Mouse (Mus musculus) frontal cortex, postnatal 25 days (tissue): Measurements from ENCODE around the gene Slc15a3.

Source experiments
- DNase-seq, 2 experiments: peaks; one replicate each; pipeline ENCODE4 v3.0.0; 2022; ENCODE audit warnings: low spot score in 2 of 2

The Slc15a3 gene

GRCm38 (mm10) chr19:10821319-10821718 is 18.2 kb upstream of the Slc15a3 start:
- no peak for DNase-seq

DNA sequence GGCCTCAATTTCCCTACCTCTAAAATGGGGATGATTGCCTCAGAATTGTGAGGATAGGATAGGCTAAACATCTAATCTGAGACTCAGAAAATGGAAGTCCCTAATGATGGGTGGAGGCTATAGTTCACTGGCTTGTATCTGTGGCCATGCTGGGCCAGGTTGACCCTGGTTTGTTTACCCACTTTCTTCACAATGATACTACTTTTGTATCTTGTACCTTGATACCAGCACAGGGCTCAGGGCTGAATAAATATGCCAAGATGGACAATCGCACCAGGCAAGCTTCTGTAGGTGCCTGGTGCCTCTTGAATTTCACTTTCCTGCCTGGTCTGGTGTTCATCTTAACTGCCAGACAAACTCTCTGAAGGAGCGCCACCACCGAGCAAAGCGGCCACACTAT is 17.0 kb upstream of the Slc15a3 start:
- DNase-seq, result no peak

DNA sequence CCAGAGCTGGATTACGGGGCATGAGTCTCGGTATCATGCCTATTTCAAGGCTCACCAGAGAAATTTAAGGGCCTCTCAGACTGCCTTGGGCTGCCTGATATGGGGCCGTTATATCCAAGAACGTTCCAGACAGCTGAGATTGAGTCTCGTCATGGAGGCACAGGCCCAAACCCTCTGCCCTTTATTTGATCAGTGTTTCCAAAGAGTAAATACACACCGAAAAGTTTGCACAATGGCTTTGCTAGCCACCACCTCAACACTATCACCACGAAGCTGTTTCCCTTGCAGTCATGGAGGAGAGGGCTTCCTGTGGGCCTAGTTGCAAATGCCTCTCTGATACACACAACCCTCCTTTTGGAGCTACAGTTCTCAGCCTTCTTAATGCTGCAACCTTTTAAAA is 15.5 kb upstream of the Slc15a3 start:
- DNase-seq, result no peak

DNA sequence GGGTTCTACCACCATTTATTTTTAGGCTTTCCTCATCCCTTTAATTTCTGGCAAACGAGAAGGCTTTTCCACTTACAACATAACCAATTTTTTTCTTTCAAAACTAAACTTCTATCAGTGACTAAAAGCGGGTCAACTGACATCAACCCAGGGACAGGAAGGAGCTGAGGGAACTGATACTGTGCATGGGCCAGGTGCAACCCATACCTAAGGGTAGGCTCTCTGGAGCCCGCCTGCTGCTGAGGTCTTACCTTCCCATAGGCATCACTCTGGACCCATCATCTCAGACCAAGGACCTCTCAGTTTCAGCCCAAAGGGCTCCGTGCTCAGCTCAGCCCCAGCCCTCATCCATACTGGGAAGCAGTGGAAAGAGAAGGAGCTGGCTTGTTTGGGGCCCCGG is 11.2 kb upstream of the Slc15a3 start:
- DNase-seq, result no peak

- DNase-seq, result no peak
These were observed 9.9 kb upstream of the Slc15a3 start, which contains the start of gene Cd6 for GRCm38 (mm10) chr19:10829436-10830175. Gene Cd6 (minus strand): TSS chr19:10830058.

- DNase-seq, result no peak
These were observed 8.1 kb upstream of the Slc15a3 start for GRCm38 (mm10) chr19:10831424-10831823.

GRCm38 (mm10) chr19:10832030-10832429 is 7.5 kb upstream of the Slc15a3 start:
- DNase-seq, result no peak

- no peak for DNase-seq
These were observed 5.9 kb upstream of the Slc15a3 start for GRCm38 (mm10) chr19:10833611-10834010.

DNA sequence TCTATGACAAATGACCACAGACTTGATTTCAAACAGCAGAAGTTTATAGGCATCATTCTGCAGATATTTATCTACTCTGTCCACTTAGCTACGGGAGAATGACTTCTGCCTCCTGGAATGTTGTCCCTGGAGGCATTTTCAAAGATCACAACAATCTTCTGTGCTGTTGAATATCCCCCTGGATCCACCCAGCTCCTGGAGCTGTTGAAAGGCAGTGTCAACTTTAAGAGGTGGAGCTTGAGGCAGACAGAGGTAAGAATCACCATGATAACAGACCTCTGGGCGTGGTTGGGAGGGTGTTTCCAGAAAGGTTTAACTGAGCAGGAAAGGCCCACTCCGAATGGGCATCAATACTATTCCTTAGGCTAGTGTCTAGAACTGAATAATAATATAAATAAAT is 3.9 kb upstream of the Slc15a3 start:
- no peak for DNase-seq

DNA sequence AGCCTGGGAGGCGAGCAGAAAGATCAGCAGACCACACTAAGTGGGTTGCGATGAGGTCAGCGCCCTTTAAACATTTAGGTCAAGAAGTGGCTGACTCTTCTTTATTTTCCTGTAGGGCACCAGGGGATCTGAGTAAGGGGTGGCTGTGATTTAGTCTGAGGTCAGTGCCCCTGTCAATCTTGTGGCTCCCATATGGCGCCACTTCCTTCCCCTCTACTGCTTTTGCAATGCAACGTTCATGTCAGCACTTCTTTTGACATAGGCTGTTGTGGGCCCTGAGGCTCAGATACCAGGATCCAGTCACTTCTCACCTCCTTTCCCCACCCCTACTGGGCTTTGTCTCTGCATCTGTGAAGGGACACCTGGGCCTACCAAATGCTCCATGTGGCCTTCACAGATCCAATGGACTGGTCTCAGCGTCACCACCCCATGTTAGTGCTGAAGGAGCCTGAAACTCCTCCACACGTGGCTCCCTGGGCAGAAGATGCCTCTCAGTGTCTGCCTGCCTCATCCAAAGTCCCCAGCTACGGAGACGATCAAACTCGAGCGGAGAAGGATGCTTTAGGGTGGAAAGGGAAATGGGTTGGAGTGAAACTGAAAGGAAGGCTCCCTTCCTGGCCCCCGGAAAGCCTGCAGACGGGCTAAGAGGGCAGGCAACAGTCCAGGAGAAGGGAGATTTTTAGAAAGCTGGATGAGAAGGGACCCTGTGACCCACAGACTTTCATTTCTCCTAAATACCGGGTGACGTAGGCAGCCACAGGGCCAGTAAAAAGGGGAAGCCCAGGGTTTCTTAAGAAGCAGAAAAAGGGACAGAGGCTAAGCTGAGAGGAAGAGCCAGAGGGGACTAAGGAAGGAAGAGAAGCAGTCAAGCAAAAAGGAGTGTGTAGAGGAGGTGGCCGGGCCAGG is 2.4 kb downstream of the Slc15a3 start:
- DNase-seq, result no peak

DNA sequence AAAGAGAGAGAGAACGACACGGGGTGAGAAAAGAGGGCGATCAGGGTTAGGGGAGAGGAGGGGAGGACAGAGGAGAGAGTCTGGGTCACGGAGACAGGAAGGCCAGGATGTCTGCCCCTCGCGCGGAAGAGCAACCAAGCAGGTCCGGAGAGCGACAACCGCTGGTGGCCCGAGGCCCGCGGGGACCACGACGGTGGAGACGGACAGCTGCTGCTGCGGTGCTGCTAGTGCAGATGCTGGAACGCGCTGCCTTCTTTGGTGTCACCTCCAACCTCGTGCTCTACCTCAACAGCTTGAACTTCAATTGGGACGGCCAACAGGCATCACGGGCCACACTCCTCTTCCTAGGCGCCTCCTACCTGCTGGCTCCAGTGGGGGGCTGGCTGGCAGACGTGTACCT is 3.4 kb downstream of the Slc15a3 start:
- no peak for DNase-seq

GRCm38 (mm10) chr19:10844206-10844605 is 4.7 kb downstream of the Slc15a3 start:
- no peak for DNase-seq

- DNase-seq, result no peak
These were observed 5.9 kb downstream of the Slc15a3 start for GRCm38 (mm10) chr19:10845454-10845853.

- no peak for DNase-seq
These were observed 6.6 kb downstream of the Slc15a3 start for GRCm38 (mm10) chr19:10846150-10846549.

GRCm38 (mm10) chr19:10847311-10848087 is 8.0 kb downstream of the Slc15a3 start:
- DNase-seq, result no peak

- no peak for DNase-seq
These were observed 15.9 kb downstream of the Slc15a3 start for GRCm38 (mm10) chr19:10855422-10855821.

DNA sequence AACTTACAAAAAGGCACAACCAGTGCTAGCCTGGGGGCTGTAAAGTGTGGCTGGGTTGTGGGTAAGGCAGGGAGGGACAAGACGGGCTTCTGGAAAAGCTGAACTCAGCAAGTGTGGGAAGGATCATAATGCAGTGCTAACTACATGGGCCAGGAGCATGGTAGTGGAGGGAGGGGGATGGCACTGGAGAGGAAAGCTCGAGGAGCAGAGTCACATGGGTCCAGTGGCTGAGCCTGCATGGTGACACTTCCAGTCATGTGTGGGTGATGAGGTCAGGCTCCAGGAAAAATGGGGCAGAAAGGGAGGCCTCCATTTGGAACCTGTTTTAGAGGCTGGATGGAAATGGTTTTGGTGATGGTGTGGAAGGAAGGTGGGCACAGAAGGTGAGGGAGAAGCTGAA is 17.0 kb downstream of the Slc15a3 start:
- DNase-seq, result no peak

GRCm38 (mm10) chr19:10860072-10860497 is 20.6 kb downstream of the Slc15a3 start:
- DNase-seq, result no peak

- DNase-seq, result no peak
These were observed 26.8 kb downstream of the Slc15a3 start for GRCm38 (mm10) chr19:10866351-10866750.

DNA sequence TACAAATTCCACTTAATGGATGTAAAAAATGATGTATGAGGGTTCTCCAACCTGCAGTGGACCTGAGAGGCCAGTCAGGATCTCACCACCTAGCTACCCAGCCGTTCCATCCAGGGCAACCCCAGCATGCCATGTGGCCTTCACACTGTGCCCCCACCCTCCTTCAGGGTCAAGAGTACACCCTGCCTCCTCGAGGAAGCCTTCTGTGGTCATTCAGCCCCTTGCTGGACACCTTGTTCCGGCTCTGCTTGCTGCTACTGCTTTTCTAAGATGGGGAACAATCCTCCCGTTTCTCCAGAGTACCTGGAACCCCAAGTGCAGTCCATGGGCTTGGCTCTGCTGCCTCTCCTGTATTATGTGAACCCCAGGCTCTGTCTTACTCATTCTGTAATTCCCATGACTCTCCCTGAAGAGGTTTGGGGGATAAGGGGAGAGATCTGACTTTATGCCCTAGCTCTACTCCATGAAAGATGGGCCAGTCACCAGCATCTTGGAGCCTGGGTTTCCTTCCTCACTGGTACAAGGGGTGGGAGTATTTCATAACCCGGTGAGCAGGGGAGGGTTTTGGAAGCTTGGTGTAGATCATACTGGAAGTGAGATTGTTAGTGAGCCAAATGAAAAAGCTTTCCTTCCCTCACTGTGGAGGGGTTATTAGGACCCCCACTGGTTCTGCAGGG is 28.6 kb downstream of the Slc15a3 start:
- no peak for DNase-seq

DNA sequence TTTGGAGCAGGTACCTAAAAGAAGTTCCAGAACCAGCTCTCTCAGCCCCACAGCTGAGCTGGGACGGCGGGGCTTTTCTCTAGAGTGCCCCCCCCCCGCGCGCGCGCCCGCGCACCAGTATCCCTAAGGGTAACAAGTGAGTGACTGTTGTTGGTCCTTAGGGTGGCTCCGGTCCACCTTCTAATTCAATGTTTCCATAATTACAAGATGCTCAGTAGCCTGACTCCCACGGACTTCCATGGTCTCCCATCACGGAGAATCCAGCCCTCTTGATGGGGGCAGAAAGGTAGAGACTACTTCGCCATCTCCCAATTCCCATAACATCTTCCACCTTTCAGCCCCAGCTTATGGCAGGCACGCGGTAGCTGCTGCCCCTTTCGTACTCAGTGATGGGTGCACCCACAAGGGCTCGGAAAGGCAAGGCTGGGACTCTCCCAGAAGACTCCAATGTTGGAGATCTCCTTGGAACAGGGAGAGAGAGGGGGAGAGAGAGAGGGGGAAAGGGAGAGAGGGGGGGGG is 29.2 kb downstream of the Slc15a3 start:
- DNase-seq, result no peak
